Mouse (Mus musculus) midbrain, embryonic 11.5 days (tissue): ENCODE measurements at regions not wholly inside any gene's neighbourhood (a gene's known extent, or its start where the extent isn't known, plus 50 kb on each side); places are given as distances from the start of the nearest gene placed in this dataset.

Source experiments
- ATAC-seq: fragments of 200-750 bp; cut with Nextera tagmentation; 2 replicates; pipeline ENCODE4 v1.8.0; 2017; ENCODE audit warnings: moderate TSS enrichment, moderate library complexity; ENCODE audit not compliant: low FRiP score
- DNase-seq: peaks from one replicate; pipeline ENCODE4 v3.0.0; 2015; ENCODE audit warnings: low spot score; ENCODE audit errors: missing footprints
- H3K27ac ChIP-seq: fragments of 300-500 bp; sonication (generic); 2 replicates; pipeline ENCODE4 v1.5.1; 2014; ENCODE audit warnings: low read depth, low read length
- H3K27me3 ChIP-seq: fragments of 300-500 bp; sonication (generic); 2 replicates; pipeline ENCODE4 v1.6.1; 2014; ENCODE audit warnings: mild to moderate bottlenecking, low read length, moderate library complexity, mixed read lengths; ENCODE audit not compliant: control insufficient read depth, insufficient read depth
- H3K36me3 ChIP-seq: fragments of 300-500 bp; sonication (generic); 2 replicates; pipeline ENCODE4 v1.6.1; 2014; ENCODE audit warnings: mild to moderate bottlenecking, low read length, moderate library complexity, mixed read lengths; ENCODE audit not compliant: control insufficient read depth, insufficient read depth
- H3K4me1 ChIP-seq: fragments of 300-500 bp; sonication (generic); 2 replicates; pipeline ENCODE4 v1.6.1; 2014; ENCODE audit warnings: low read length; ENCODE audit not compliant: control insufficient read depth, insufficient read depth
- H3K4me2 ChIP-seq: fragments of 300-500 bp; sonication (generic); 2 replicates; pipeline ENCODE4 v1.6.1; 2014; ENCODE audit warnings: mild to moderate bottlenecking, moderate library complexity
- H3K4me3 ChIP-seq: fragments of 300-500 bp; sonication (generic); 2 replicates; pipeline ENCODE4 v1.5.1; 2014; ENCODE audit warnings: low read depth, low read length
- H3K9ac ChIP-seq: fragments of 300-500 bp; sonication (generic); 2 replicates; pipeline ENCODE4 v1.6.1; 2014; ENCODE audit warnings: low read length
- H3K9me3 ChIP-seq: fragments of 300-500 bp; sonication (generic); 2 replicates; pipeline ENCODE4 v1.6.1; 2016; ENCODE audit warnings: low read length; ENCODE audit not compliant: control insufficient read depth
- WGBS: fragments of 180-500 bp; shearing (Covaris S2); extraction: QIAGEN DNeasy Blood & Tissue Kit; methylation state at CpG from one replicate; pipeline ENCODE4 v1.1.7; 2014; 5-methylcytosine and 5-hydroxymethylcytosine counted together

GRCm38 (mm10) chr4:56028441-56028840 is 496.2 kb upstream of the Klf4 start:
- H3K9me3 ChIP-seq = no peaks in the 10 kb centered on the region
- no peaks in the 10 kb centered on the region for H3K4me1 ChIP-seq
- H3K27me3 ChIP-seq = no peaks in the 10 kb centered on the region
- ATAC-seq = no peak
- no peak overlapping the region for H3K27ac ChIP-seq
- 79% methylated on average over 3 of the region's 3 CpGs for WGBS
- DNase-seq = peak; percentile 69
- H3K4me3 ChIP-seq = no peak overlapping the region
- H3K36me3 ChIP-seq = no peaks in the 10 kb centered on the region
- no peak overlapping the region for H3K9ac ChIP-seq
- H3K4me2 ChIP-seq = no peak overlapping the region

GRCm38 (mm10) chr4:56027258-56027657 is 495.0 kb upstream of the Klf4 start:
- WGBS = 92% methylated on average over 6 of the region's 6 CpGs
- no peak for ATAC-seq
- no peak overlapping the region for H3K27ac ChIP-seq
- H3K36me3 ChIP-seq = no peaks in the 10 kb centered on the region
- no peak overlapping the region for H3K4me2 ChIP-seq
- H3K9ac ChIP-seq = no peak overlapping the region
- H3K9me3 ChIP-seq = no peaks in the 10 kb centered on the region
- no peaks in the 10 kb centered on the region for H3K4me1 ChIP-seq
- H3K4me3 ChIP-seq = no peak overlapping the region
- H3K27me3 ChIP-seq = no peaks in the 10 kb centered on the region
- DNase-seq = peak; percentile 37

GRCm38 (mm10) chr4:56024478-56024877 is 492.2 kb upstream of the Klf4 start:
- H3K4me1 ChIP-seq = no peaks in the 10 kb centered on the region
- no peak for ATAC-seq

GRCm38 (mm10) chr4:56018212-56018611 is 485.9 kb upstream of the Klf4 start:
- Histone ChIP-seq H3K4me2 (no peak overlapping the region), H3K27me3 (no peaks in the 10 kb centered on the region), H3K36me3 (no peaks in the 10 kb centered on the region), H3K4me1 (no peaks in the 10 kb centered on the region), H3K4me3 (no peak overlapping the region), H3K9me3 (no peaks in the 10 kb centered on the region), H3K27ac (no peak overlapping the region), H3K9ac (no peak overlapping the region)
- ATAC-seq (no peak), DNase-seq (no peak)
- WGBS = 93% methylated on average over 8 of the region's 8 CpGs

More at GRCm38 (mm10) chr4:56024478-56024877, 492.2 kb upstream of the Klf4 start:
- H3K4me2 ChIP-seq = no peak overlapping the region
- H3K27me3 ChIP-seq = no peaks in the 10 kb centered on the region
- peak; percentile 70 for DNase-seq
- no peak overlapping the region for H3K9ac ChIP-seq
- H3K36me3 ChIP-seq = no peaks in the 10 kb centered on the region
- no peaks in the 10 kb centered on the region for H3K9me3 ChIP-seq
- H3K4me3 ChIP-seq = no peak overlapping the region
- no peak overlapping the region for H3K27ac ChIP-seq

- WGBS = 90% methylated on average over 7 of the region's 7 CpGs
- H3K4me1 ChIP-seq = no peaks in the 10 kb centered on the region
- no peak overlapping the region for H3K9ac ChIP-seq
- no peak overlapping the region for H3K4me2 ChIP-seq
- no peaks in the 10 kb centered on the region for H3K36me3 ChIP-seq
- no peak for DNase-seq
- no peak for ATAC-seq
- H3K9me3 ChIP-seq = no peaks in the 10 kb centered on the region
- H3K4me3 ChIP-seq = no peak overlapping the region
- no peak overlapping the region for H3K27ac ChIP-seq
- no peaks in the 10 kb centered on the region for H3K27me3 ChIP-seq
Observed at GRCm38 (mm10) chr4:56015481-56015880, 483.2 kb upstream of the Klf4 start.

GRCm38 (mm10) chr4:56008287-56008686 is 476.0 kb upstream of the Klf4 start:
- Histone ChIP-seq H3K4me1 (no peaks in the 10 kb centered on the region), H3K4me3 (no peak overlapping the region), H3K27ac (no peak overlapping the region), H3K4me2 (no peak overlapping the region), H3K36me3 (no peaks in the 10 kb centered on the region), H3K9me3 (no peaks in the 10 kb centered on the region), H3K27me3 (no peaks in the 10 kb centered on the region), H3K9ac (no peak overlapping the region)
- ATAC-seq (no peak), DNase-seq (no peak)
- WGBS = 89% methylated on average over 2 of the region's 2 CpGs

GRCm38 (mm10) chr4:56004227-56004626 is 472.0 kb upstream of the Klf4 start:
- no peak overlapping the region for H3K4me2 ChIP-seq
- 87% methylated on average over 5 of the region's 5 CpGs for WGBS
- DNase-seq = no peak

GRCm38 (mm10) chr4:56001312-56001731 is 469.1 kb upstream of the Klf4 start:
- Histone ChIP-seq H3K4me1 (no peaks in the 10 kb centered on the region), H3K9ac (no peak overlapping the region), H3K4me2 (no peak overlapping the region), H3K9me3 (no peaks in the 10 kb centered on the region), H3K27me3 (no peaks in the 10 kb centered on the region), H3K36me3 (no peaks in the 10 kb centered on the region), H3K27ac (no peak overlapping the region), H3K4me3 (no peak overlapping the region)
- ATAC-seq (no peak), DNase-seq (no peak)
- 61% methylated on average over 3 of the region's 3 CpGs for WGBS

More at GRCm38 (mm10) chr4:56004227-56004626, 472.0 kb upstream of the Klf4 start:
- Histone ChIP-seq H3K4me3 (no peak overlapping the region), H3K27ac (no peak overlapping the region), H3K4me1 (no peaks in the 10 kb centered on the region), H3K9ac (no peak overlapping the region), H3K9me3 (no peaks in the 10 kb centered on the region), H3K36me3 (no peaks in the 10 kb centered on the region), H3K27me3 (no peaks in the 10 kb centered on the region)
- no peak for ATAC-seq

- Histone ChIP-seq H3K27me3 (no peaks in the 10 kb centered on the region), H3K36me3 (no peaks in the 10 kb centered on the region), H3K27ac (no peak overlapping the region), H3K9ac (no peak overlapping the region), H3K4me1 (no peaks in the 10 kb centered on the region), H3K9me3 (no peaks in the 10 kb centered on the region), H3K4me2 (no peak overlapping the region), H3K4me3 (no peak overlapping the region)
- ATAC-seq = no peak
- DNase-seq = peak; percentile 75
Observed at GRCm38 (mm10) chr4:55984026-55984425, 451.8 kb upstream of the Klf4 start.

GRCm38 (mm10) chr4:55978539-55978938 is 446.3 kb upstream of the Klf4 start:
- no peak overlapping the region for H3K4me2 ChIP-seq
- 93% methylated on average over 4 of the region's 4 CpGs for WGBS
- H3K4me1 ChIP-seq = no peaks in the 10 kb centered on the region
- DNase-seq (peak; percentile 72), ATAC-seq (no peak)
- no peak overlapping the region for H3K4me3 ChIP-seq
- no peaks in the 10 kb centered on the region for H3K36me3 ChIP-seq
- H3K27me3 ChIP-seq = no peaks in the 10 kb centered on the region
- no peak overlapping the region for H3K9ac ChIP-seq
- no peak overlapping the region for H3K27ac ChIP-seq
- H3K9me3 ChIP-seq = no peaks in the 10 kb centered on the region
